In genomic region chr8:120352096-120352495, GRCm38 (mm10) we compare ENCODE assay signal across 11 mouse cellular contexts.
A peak's percentile ranks its signal among the peaks of the same experiment; 100 is the strongest.
DNase-seq lines count a peak whose midpoint lies in the region; ATAC-seq lines count a peak whose summit lies in the region.
"Had no signal": no experiment of that assay in that cellular context is flagged by ENCODE, and none has a peak within 500 bp of the region (broad histone marks: within the 10 kb centered on the region; RNA-seq: fewer than 3 reads in every experiment).

No protein-coding gene starts in this region.

- no peak overlapping the region for H3K4me2 ChIP-seq in hindbrain, embryonic 12.5 days (replicated peaks)
- H3K4me2 ChIP-seq in hindbrain, embryonic 14.5 days (replicated peaks) = no peak overlapping the region
- no peak overlapping the region for H3K4me2 ChIP-seq in midbrain, embryonic 14.5 days (ENCODE audit: low read length)
- H3K4me2 ChIP-seq: intestine, embryonic 15.5 days had no signal

- H3K36me3 ChIP-seq in hindbrain, embryonic 12.5 days = no peaks in the 10 kb centered on the region
- no peaks in the 10 kb centered on the region for H3K36me3 ChIP-seq in hindbrain, embryonic 14.5 days (replicated peaks; ENCODE audit: control insufficient read depth, insufficient read depth)
- no peaks in the 10 kb centered on the region for H3K36me3 ChIP-seq in midbrain, embryonic 10.5 days
- no peaks in the 10 kb centered on the region for H3K36me3 ChIP-seq in midbrain, embryonic 14.5 days (ENCODE audit: control insufficient read depth, insufficient read depth, low read length)
- H3K36me3 ChIP-seq: intestine, embryonic 15.5 days had no signal

- intact Hi-C loops in left cerebral cortex, postnatal 36 days (cut with DNase I) = loop anchor here (1.0 kb wide), 1 partner anchor 30 kb away; no protein-coding TSS in a partner anchor

- H3K9ac ChIP-seq in hindbrain, embryonic 12.5 days = no peak overlapping the region
- no peak overlapping the region for H3K9ac ChIP-seq in hindbrain, embryonic 14.5 days
- H3K9ac ChIP-seq in midbrain, embryonic 14.5 days (replicated peaks; ENCODE audit: low read length) = no peak overlapping the region
- H3K9ac ChIP-seq: intestine, embryonic 15.5 days had no signal

- peak overlapping the region; percentile 3; the same call in 1 of the 2 replicates for H3K27ac ChIP-seq in hindbrain, embryonic 12.5 days
- no peak overlapping the region for H3K27ac ChIP-seq in hindbrain, embryonic 14.5 days
- H3K27ac ChIP-seq in midbrain, embryonic 10.5 days (replicated peaks) = peak overlapping the region; percentile 63
- no peak overlapping the region for H3K27ac ChIP-seq in midbrain, embryonic 14.5 days (replicated peaks; ENCODE audit: low read depth, low read length)
- H3K27ac ChIP-seq: intestine, embryonic 15.5 days had no signal

- 60% methylated on average over 10 of the region's 10 CpGs for WGBS in hindbrain, embryonic 12.5 days
- 53% methylated on average over 10 of the region's 10 CpGs for WGBS in hindbrain, embryonic 14.5 days
- 83% methylated on average over 10 of the region's 10 CpGs for WGBS in midbrain, embryonic 10.5 days
- WGBS in midbrain, embryonic 14.5 days = 60% methylated on average over 10 of the region's 10 CpGs

- H3K4me1 ChIP-seq in hindbrain, embryonic 12.5 days = peaks cover 84% of the 10 kb centered on the region
- peaks cover 53% of the 10 kb centered on the region for H3K4me1 ChIP-seq in hindbrain, embryonic 14.5 days (replicated peaks; ENCODE audit: control insufficient read depth, insufficient read depth, low read length)
- peaks cover 90% of the 10 kb centered on the region for H3K4me1 ChIP-seq in midbrain, embryonic 10.5 days
- peaks cover 66% of the 10 kb centered on the region for H3K4me1 ChIP-seq in midbrain, embryonic 14.5 days (ENCODE audit: control insufficient read depth, insufficient read depth, low read length)

- DNase-seq in hindbrain, embryonic 14.5 days (ENCODE audit: low spot score) = no peak
- DNase-seq in midbrain, embryonic 10.5 days (ENCODE audit: low spot score) = no peak
- no peak for DNase-seq in midbrain, embryonic 14.5 days
- DNase-seq in left cerebral cortex, postnatal 36 days (ENCODE audit: low spot score in 2 of 2) = peak; percentile 78 to 84
- DNase-seq in right cerebral cortex, postnatal 36 days (ENCODE audit: low spot score in 2 of 2) = peak; percentile 82 to 88
- no peak for DNase-seq in urinary bladder, adult 2 months (ENCODE audit: low spot score)
- no peak for DNase-seq in cerebellum, adult 11 months
- DNase-seq: gastrocnemius, postnatal 25 days; lung, postnatal 4 days had no signal

- H3K4me3 ChIP-seq in hindbrain, embryonic 12.5 days = no peak overlapping the region
- H3K4me3 ChIP-seq in hindbrain, embryonic 14.5 days (replicated peaks; ENCODE audit: low read length) = no peak overlapping the region
- H3K4me3 ChIP-seq in midbrain, embryonic 10.5 days = no peak overlapping the region
- no peak overlapping the region for H3K4me3 ChIP-seq in midbrain, embryonic 14.5 days (replicated peaks; ENCODE audit: low read depth, low read length)
- H3K4me3 ChIP-seq: intestine, embryonic 15.5 days had no signal

- H3K9me3 ChIP-seq in hindbrain, embryonic 12.5 days (replicated peaks) = no peaks in the 10 kb centered on the region
- H3K9me3 ChIP-seq in hindbrain, embryonic 14.5 days (ENCODE audit: control insufficient read depth, low read length) = no peaks in the 10 kb centered on the region
- H3K9me3 ChIP-seq in midbrain, embryonic 10.5 days (replicated peaks) = no peaks in the 10 kb centered on the region
- no peaks in the 10 kb centered on the region for H3K9me3 ChIP-seq in midbrain, embryonic 14.5 days (ENCODE audit: control insufficient read depth, low read length)
- H3K9me3 ChIP-seq: intestine, embryonic 15.5 days had no signal

- ATAC-seq in hindbrain, embryonic 12.5 days (ENCODE audit: low FRiP score) = no peak
- ATAC-seq in hindbrain, embryonic 14.5 days (ENCODE audit: low FRiP score) = no peak
- ATAC-seq in midbrain, embryonic 14.5 days (ENCODE audit: low FRiP score, low TSS enrichment) = no peak
- ATAC-seq: intestine, embryonic 15.5 days had no signal

- peaks cover 5% of the 10 kb centered on the region; the same call in 1 of the 2 replicates for H3K27me3 ChIP-seq in hindbrain, embryonic 12.5 days
- H3K27me3 ChIP-seq in hindbrain, embryonic 14.5 days (ENCODE audit: control insufficient read depth, insufficient read depth, low read length) = no peaks in the 10 kb centered on the region
- peaks cover 43% of the 10 kb centered on the region for H3K27me3 ChIP-seq in midbrain, embryonic 10.5 days (ENCODE audit: low read depth, poor library complexity, severe bottlenecking)
- H3K27me3 ChIP-seq in midbrain, embryonic 14.5 days (ENCODE audit: control insufficient read depth, insufficient read depth, low read length) = no peaks in the 10 kb centered on the region
- H3K27me3 ChIP-seq: intestine, embryonic 15.5 days had no signal

Comparison
In these comparisons a context has a peak if more than half of its experiments do, and no peak if none do; other contexts are left out.
1. H3K27ac ChIP-seq: peak in hindbrain, embryonic 12.5 days (single experiment) and midbrain, embryonic 10.5 days (single experiment); none in hindbrain, embryonic 14.5 days (single experiment) and midbrain, embryonic 14.5 days (single experiment).
2. DNase-seq: peak in left cerebral cortex, postnatal 36 days (2 of 2) and right cerebral cortex, postnatal 36 days (2 of 2); none in hindbrain, embryonic 14.5 days (single experiment), midbrain, embryonic 10.5 days (single experiment), midbrain, embryonic 14.5 days (single experiment), urinary bladder, adult 2 months (single experiment) and cerebellum, adult 11 months (single experiment).